Mouse (Mus musculus): ENCODE results near the gene Tlr11.

The Tlr11 gene

DNA sequence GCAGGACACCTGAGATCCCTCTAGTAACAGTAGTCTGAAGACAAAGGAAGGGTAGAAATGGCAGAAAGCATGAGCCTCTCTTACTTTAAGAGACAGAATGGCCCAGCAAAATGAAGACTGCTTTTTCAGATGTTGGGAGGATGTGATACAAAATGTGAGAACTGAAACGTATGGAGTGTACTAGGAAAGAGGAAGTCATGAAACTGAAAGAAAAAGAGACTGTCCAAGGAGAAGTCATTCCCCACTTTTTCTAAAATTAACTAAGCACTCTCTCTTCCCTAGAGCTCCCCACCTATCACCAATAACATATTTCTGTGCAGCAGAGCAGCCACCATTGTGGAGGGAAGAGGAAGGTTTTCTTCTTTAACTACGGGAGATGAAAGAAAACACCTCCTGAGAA is at the start of gene Tlr11:
Tlr11 (plus strand) TSS at position 322 of the 400 bp plus-strand sequence.
- no peak for DNase-seq (ENCODE audit: low spot score in 2 of 2)

DNA sequence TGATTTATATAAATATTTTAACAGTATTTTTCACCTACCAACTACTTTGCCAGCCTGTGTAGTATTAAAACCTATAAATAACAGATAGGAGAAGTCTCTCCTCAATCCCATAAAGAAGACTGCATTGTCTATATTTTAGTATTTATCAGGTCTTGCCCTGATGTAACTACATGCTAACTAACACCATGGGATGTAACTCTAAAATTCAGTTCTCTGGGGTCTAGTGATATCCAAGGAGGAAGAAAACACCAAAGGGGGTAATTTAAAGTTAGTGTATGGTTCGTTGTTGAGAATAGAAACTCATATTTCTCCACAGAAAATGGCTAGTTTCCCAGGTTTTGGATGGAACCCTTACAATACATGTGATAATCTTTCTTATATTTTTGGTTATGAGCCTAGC is 31.1 kb upstream of the Tlr11 start, which contains the start of gene Olfr734:
Olfr734 (minus strand) TSS at position 101 of the 400 bp plus-strand sequence.
- no peak for DNase-seq (ENCODE audit: low spot score in 2 of 2)

DNA sequence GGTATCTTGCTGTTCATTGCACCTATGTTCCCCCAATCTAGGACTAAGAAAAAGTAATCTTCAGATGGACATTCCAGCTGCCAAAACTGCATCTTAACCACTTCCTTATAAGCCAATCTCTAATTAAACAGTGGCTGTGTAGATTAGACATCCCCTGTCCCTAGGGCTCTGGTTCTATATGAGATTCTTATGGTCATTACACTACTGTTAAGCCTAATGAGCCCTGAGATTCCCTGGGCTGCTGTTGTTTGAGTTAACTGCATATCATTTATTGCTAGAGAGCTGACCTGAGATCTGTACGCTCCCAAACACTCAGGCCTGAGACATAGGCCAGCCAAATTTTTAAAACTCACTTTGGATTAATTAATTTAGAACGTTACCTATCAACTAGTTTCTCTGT is 8.9 kb upstream of the Tlr11 start, which contains the start of gene Olfr735:
Olfr735 (minus strand) TSS at position 77 of the 400 bp plus-strand sequence.
- no peak for DNase-seq (ENCODE audit: low spot score in 2 of 2)

DNA sequence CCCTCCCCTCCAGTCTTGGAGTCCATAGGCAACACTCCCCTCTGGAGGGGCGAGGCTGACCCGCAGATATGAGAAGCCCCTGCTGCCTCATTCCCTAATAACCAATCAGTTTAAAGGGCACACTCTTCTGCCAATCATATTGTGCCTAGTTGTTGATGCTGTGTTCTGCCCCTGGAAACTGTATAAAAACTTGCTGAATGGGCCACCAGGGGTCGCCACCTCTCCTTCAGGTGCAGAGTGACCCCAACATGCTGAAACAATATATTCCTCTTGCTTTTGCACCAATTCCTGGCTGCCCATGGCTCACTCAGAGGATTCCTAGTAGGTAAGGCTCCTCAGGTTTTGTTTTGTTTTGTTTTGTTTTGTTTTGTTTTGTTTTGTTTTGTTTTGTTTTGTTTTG is 5.3 kb upstream of the Tlr11 start:
- DNase-seq (ENCODE audit: low spot score in 2 of 2), result no peak

DNA sequence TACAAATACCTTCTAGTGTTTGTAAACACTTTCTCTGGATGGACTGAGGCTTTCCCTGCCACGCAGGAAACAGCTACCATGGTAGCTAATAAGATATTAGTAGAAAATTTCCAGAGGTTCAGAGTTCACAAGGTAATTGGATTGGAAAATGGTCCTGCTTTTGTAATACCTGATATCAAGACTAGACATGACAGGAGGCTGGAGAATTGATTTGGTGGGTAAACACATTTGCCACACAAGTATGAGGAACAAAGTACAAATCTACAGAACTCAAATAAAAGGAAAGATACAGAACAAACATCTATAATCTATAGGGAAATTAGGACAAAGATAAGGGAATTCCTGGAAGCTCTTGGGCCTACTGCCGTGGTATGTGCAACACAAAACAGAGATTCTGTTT is 989 bp upstream of the Tlr11 start:
- no peak for DNase-seq (ENCODE audit: low spot score in 2 of 2)

DNA sequence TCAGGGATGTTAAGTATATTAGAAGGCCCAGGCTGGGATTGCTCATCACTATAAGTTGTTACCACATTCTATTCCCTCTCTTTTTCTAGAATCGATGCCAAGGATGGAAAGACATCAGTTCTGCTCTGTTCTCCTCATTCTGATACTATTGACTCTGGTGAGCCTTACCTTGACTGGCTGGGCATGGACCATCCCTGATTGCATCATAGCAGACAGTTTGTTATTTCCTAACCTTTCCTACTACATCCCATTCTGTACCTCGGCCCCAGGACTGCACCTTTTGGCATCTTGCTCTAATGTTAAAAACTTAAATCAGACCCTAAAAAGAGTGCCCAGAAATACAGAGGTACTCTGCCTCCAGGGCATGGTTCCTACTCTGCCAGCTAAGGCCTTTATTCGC is 2.8 kb downstream of the Tlr11 start:
- DNase-seq (ENCODE audit: low spot score in 2 of 2), result no peak

DNA sequence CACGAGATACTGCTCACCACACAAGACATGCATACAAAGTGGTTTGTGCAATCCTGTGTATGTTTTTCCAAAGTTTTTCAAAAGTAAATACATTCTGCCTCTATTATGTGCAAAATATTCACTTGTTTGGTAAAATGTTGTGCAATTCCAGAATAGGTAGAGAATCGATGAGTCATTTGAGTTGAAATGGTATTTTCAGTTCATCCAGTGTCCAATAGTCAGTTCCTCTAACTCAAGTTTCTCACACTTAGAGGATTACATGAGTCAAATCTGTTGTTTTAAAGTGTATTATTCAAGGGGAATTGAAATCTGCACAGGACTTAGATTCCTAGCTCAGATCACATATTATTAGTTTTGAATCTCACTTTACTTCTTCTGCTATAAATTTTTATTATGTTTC is 5.8 kb downstream of the Tlr11 start:
- no peak for DNase-seq (ENCODE audit: low spot score in 2 of 2)

DNA sequence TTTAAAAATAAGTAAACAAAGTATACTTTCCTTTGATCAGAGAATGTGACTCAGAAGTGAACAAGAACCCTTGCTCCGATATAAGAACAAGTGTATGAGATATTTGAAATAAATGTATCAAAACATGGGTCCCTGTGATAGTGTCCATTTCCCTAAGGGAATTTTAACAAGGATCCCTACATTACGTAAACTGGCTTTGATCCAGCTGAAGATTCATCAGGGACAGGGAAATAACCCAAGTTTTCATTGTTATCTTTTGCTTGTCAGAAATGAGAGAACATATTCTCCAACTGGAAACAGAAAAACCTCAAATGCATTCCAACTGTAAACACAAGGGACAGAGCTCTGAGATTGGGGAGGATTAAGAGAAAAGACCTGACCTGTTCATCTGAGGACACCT is 23.1 kb downstream of the Tlr11 start, which contains the start of gene Olfr736:
Olfr736 (plus strand) TSS at position 301 of the 400 bp plus-strand sequence.
- DNase-seq (ENCODE audit: low spot score in 2 of 2), result no peak

DNA sequence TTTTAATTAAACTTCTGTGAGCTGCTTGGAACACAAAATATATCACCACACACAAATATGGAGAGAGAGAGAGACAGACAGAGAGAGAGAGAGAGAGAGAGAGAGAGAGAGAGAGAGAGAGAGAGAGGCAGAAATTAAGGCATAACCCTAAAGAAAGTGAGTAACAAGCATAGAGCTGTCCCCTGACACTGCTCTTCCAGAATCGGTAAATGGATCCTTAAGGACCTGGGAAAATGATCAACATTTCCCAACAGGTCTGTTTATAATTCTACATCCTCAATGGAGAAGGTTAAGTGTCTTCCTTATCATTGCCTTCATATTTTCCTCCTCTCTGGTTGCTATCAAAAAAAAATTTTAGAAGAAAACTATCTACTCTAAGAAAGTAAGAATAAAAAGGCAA is 49.6 kb downstream of the Tlr11 start, which contains the start of gene Olfr738:
Olfr738 (plus strand) TSS at position 301 of the 400 bp plus-strand sequence.
- DNase-seq (ENCODE audit: low spot score in 2 of 2), result no peak
